Mouse (Mus musculus) kidney, adult 2 months (tissue): ENCODE results near the gene Kmt5b. TPM values are rescaled to one million over a fixed set of nuclear protein-coding genes. Genes with fewer than 3 reads are reported as not detected.
A peak's percentile ranks its signal among the peaks of the same experiment; 100 is the strongest.

Source experiments
- DNase-seq: peaks from one replicate; pipeline ENCODE4 v3.0.0; 2021
- H3K27ac ChIP-seq: fragments of 200-500 bp; 2 replicates; pipeline ENCODE4 v1.5.1; 2012; ENCODE audit warnings: low read depth, low read length, control low read depth, inconsistent platforms; ENCODE audit not compliant: insufficient read depth
- H3K27me3 ChIP-seq: fragments of 200-500 bp; replicated peaks from 2 replicates; pipeline ENCODE4 v1.6.1; 2012; ENCODE audit warnings: mild to moderate bottlenecking, moderate library complexity, low read length, inconsistent platforms; ENCODE audit not compliant: control insufficient read depth, insufficient read depth
- H3K36me3 ChIP-seq: fragments of 200-500 bp; 2 replicates; pipeline ENCODE4 v1.6.1; 2012; ENCODE audit warnings: mild to moderate bottlenecking, moderate library complexity, low read length, inconsistent platforms; ENCODE audit not compliant: control insufficient read depth, insufficient read depth
- H3K4me1 ChIP-seq: fragments of 200-500 bp; 2 replicates; pipeline ENCODE4 v1.6.1; 2011; ENCODE audit warnings: low read length; ENCODE audit not compliant: control insufficient read depth, insufficient read depth
- H3K4me3 ChIP-seq: fragments of 200-500 bp; 2 replicates; pipeline ENCODE4 v1.5.1; 2011; ENCODE audit warnings: mild to moderate bottlenecking, low read depth, low read length, control low read depth; ENCODE audit not compliant: insufficient read depth
- CTCF ChIP-seq: fragments of 200-500 bp; conservative IDR thresholded peaks from 2 replicates; pipeline ENCODE4 v1.5.1; 2011; ENCODE audit warnings: low read depth, mild to moderate bottlenecking, control low read depth, low read length, moderate library complexity, mixed read lengths; ENCODE audit not compliant: insufficient read depth, insufficient read length
- POLR2A ChIP-seq: fragments of 200-500 bp; IDR thresholded peaks from one replicate; pipeline ENCODE4 v1.6.1; 2011; ENCODE audit warnings: low read depth, low read length, control low read depth
- WGBS: fragments of 180-500 bp; shearing (Covaris S2); methylation state at CpG from one replicate; pipeline ENCODE4 v1.1.7; 2018; 5-methylcytosine and 5-hydroxymethylcytosine counted together
- polyA plus RNA-seq: library from polyadenylated mRNA; depleted of rRNA; stranded (reverse); fragments of >200 nt; gene quantifications from 2 replicates; pipeline ENCODE4 v1.2.3, GENCODE M21; 2012

Gene Kmt5b
- polyA plus RNA-seq, 1 experiment: 12.6 TPM

GRCm38 (mm10) chr19:3834301-3834700 lies 67.1 kb downstream of the Kmt5b start:
- DNase-seq: peak; percentile 47
- no peaks in the 10 kb centered on the region for H3K36me3 ChIP-seq
- no peak for TF ChIP-seq CTCF
- no peak for TF ChIP-seq POLR2A
- 67% methylated on average over 7 of the region's 7 CpGs for WGBS
- no peaks in the 10 kb centered on the region for H3K27me3 ChIP-seq
- peaks cover 20% of the 10 kb centered on the region for H3K4me1 ChIP-seq
- H3K4me3 ChIP-seq: no peak overlapping the region
- no peak overlapping the region for H3K27ac ChIP-seq

- no peak for DNase-seq
- no peak for TF ChIP-seq POLR2A
- no peak for TF ChIP-seq CTCF
- no peaks in the 10 kb centered on the region for H3K36me3 ChIP-seq
- 91% methylated on average over 9 of the region's 9 CpGs for WGBS
- H3K27me3 ChIP-seq: no peaks in the 10 kb centered on the region
- H3K27ac ChIP-seq: no peak overlapping the region
- H3K4me3 ChIP-seq: no peak overlapping the region
- peaks cover 31% of the 10 kb centered on the region for H3K4me1 ChIP-seq
Measured at GRCm38 (mm10) chr19:3836791-3837190, 69.6 kb downstream of the Kmt5b start.

- 78% methylated on average over 3 of the region's 3 CpGs for WGBS
- TF ChIP-seq CTCF (no peak), POLR2A (no peak)
- no peak overlapping the region for H3K27ac ChIP-seq
- H3K4me3 ChIP-seq: no peak overlapping the region
- no peaks in the 10 kb centered on the region for H3K36me3 ChIP-seq
- H3K4me1 ChIP-seq: peaks cover 26% of the 10 kb centered on the region
- DNase-seq: no peak
- H3K27me3 ChIP-seq: no peaks in the 10 kb centered on the region
Measured at GRCm38 (mm10) chr19:3838931-3839330, 71.7 kb downstream of the Kmt5b start.

GRCm38 (mm10) chr19:3839686-3840085 lies 72.5 kb downstream of the Kmt5b start:
- Histone ChIP-seq H3K27me3 (no peaks in the 10 kb centered on the region), H3K4me1 (peaks cover 23% of the 10 kb centered on the region; the same call in 1 of the 2 replicates), H3K27ac (no peak overlapping the region), H3K4me3 (no peak overlapping the region), H3K36me3 (no peaks in the 10 kb centered on the region)
- 27% methylated on average over 2 of the region's 2 CpGs for WGBS
- no peak for TF ChIP-seq CTCF
- TF ChIP-seq POLR2A: no peak
- no peak for DNase-seq

- Histone ChIP-seq H3K4me3 (no peak overlapping the region), H3K27ac (peak overlapping the region; percentile 53), H3K36me3 (no peaks in the 10 kb centered on the region), H3K4me1 (peaks cover 23% of the 10 kb centered on the region; the same call in 1 of the 2 replicates), H3K27me3 (no peaks in the 10 kb centered on the region)
- no peak for DNase-seq
- 52% methylated on average over 5 of the region's 5 CpGs for WGBS
- no peak for TF ChIP-seq CTCF
- TF ChIP-seq POLR2A: no peak
Measured at GRCm38 (mm10) chr19:3840214-3840651, 73.0 kb downstream of the Kmt5b start.

GRCm38 (mm10) chr19:3840685-3841084 lies 73.5 kb downstream of the Kmt5b start:
- Histone ChIP-seq H3K27ac (peak overlapping the region; percentile 53), H3K4me3 (no peak overlapping the region), H3K4me1 (peaks cover 23% of the 10 kb centered on the region; the same call in 1 of the 2 replicates), H3K27me3 (no peaks in the 10 kb centered on the region), H3K36me3 (no peaks in the 10 kb centered on the region)
- no peak for DNase-seq
- WGBS: 85% methylated on average over 5 of the region's 5 CpGs
- TF ChIP-seq POLR2A (no peak), CTCF (no peak)

GRCm38 (mm10) chr19:3842359-3843148 lies 75.3 kb downstream of the Kmt5b start:
- Histone ChIP-seq H3K4me1 (peaks cover 23% of the 10 kb centered on the region; the same call in 1 of the 2 replicates), H3K27me3 (no peaks in the 10 kb centered on the region), H3K36me3 (no peaks in the 10 kb centered on the region), H3K27ac (peak overlapping the region; percentile 84), H3K4me3 (no peak overlapping the region)
- 43% methylated on average over 12 of the region's 12 CpGs for WGBS
- peak; percentile 87 for DNase-seq
- TF ChIP-seq CTCF (no peak), POLR2A (no peak)
